Mouse (Mus musculus): ENCODE data around the gene Rpl7a. TPM values are rescaled to one million over a fixed set of nuclear protein-coding genes. Genes with fewer than 3 reads are reported as not detected.
A peak's percentile ranks its signal among the peaks of the same experiment; 100 is the strongest.

Rpl7a gene
- polyA plus RNA-seq, 1 experiment from 2014 or later: 600 TPM

- H3K4me1 ChIP-seq (replicated peaks): peaks cover 46% of the 10 kb centered on the region
- H3K9me3 ChIP-seq: no peaks in the 10 kb centered on the region
- peak within 1 kb of the TSS; percentile 69; the same call in 1 of the 2 replicates for H3K27ac ChIP-seq
- peaks cover 70% of the 10 kb centered on the region for H3K36me3 ChIP-seq
- no peaks in the 10 kb centered on the region for H3K27me3 ChIP-seq
- 2% methylated on average over 47 of the region's 47 CpGs for WGBS
- H3K9ac ChIP-seq (replicated peaks): peak within 1 kb of the TSS; percentile 81
- peak within 1 kb of the TSS; percentile 76 for H3K4me3 ChIP-seq (replicated peaks)
- peak; percentile 54 for ATAC-seq (ENCODE audit: insufficient number of reproducible peaks, insufficient read depth, low FRiP score, low TSS enrichment, low read depth)
- H3K4me2 ChIP-seq: peak within 1 kb of the TSS; percentile 98
Measured at GRCm38 (mm10) chr2:26915927-26916728, 5.6 kb downstream of the Rpl7a start, which contains the start of the genes Surf2 and Surf1. Gene Surf2, plus strand, starts transcription at chr2:26916367. Gene Surf1, minus strand, starts transcription at chr2:26916530.

- Histone ChIP-seq H3K9ac (replicated peaks) (peak overlapping the region; percentile 81), H3K36me3 (peaks cover 71% of the 10 kb centered on the region), H3K4me1 (replicated peaks) (peaks cover 44% of the 10 kb centered on the region), H3K4me3 (replicated peaks) (peak overlapping the region; percentile 76), H3K4me2 (peak overlapping the region; percentile 98), H3K9me3 (no peaks in the 10 kb centered on the region), H3K27me3 (no peaks in the 10 kb centered on the region), H3K27ac (peak overlapping the region; percentile 69; the same call in 1 of the 2 replicates)
- no peak for ATAC-seq (ENCODE audit: insufficient number of reproducible peaks, insufficient read depth, low FRiP score, low TSS enrichment, low read depth)
- WGBS: 2% methylated on average over 13 of the region's 13 CpGs
Measured at GRCm38 (mm10) chr2:26916738-26917137, 6.2 kb downstream of the Rpl7a start.

DNA sequence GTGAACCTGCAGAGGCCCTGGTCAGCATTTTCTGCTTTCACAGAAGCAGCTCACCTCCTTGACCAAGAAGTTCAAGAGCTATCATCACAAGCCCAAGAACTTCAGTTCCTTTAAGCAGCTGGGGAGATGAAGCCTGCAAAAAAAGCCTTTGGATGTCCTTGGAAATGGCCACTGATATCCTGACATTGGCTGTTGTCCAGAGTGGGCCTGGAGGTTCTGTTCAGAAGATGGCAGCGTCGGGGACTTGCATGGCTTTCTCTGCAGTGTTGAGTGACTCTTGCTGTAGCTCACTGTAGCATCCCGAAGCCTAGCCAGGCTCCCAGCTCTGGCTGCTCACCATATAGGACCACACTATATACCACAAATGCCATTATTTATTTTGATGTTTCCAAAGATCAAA is 9.1 kb downstream of the Rpl7a start:
- no peak overlapping the region for H3K9ac ChIP-seq (replicated peaks)

DNA sequence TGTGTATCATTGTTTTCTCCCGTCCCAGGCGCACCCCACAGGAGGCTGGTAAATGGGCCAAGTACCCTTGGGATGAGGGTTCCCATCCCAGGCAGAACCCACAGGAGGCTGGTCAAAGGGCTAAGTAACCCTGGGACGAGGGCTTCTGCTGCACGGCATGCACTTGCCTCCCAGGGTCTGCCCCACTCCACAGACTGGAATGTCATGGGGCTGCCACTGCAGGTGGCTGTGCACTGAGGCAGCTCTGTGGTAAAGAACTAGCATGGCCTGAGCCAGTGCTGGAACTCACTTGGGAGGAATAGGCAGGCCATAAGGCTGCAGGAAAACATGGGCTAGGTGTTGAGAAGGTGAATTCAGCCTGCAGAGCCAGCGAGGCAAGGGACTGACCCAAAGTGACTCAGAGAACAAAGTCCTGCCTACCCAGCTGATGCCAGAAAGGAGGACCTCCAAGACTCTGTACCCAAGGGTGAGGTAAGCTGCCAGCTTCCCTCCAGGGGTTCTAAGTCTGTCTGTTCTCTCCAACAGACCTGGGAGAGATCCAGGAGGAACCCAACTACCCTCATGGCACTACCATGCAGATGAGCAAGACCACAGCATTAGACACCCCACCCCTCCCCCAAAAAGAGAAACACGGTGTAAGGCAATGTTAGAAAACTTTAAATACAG is 9.8 kb downstream of the Rpl7a start:
- H3K27me3 ChIP-seq: no peaks in the 10 kb centered on the region
- no peak overlapping the region for H3K4me2 ChIP-seq
- 90% methylated on average over 6 of the region's 6 CpGs for WGBS
- H3K27ac ChIP-seq: no peak overlapping the region
- H3K9ac ChIP-seq (replicated peaks): no peak overlapping the region
- H3K4me1 ChIP-seq (replicated peaks): peaks cover 23% of the 10 kb centered on the region
- H3K36me3 ChIP-seq: peaks cover 77% of the 10 kb centered on the region
- H3K9me3 ChIP-seq: no peaks in the 10 kb centered on the region
- no peak overlapping the region for H3K4me3 ChIP-seq (replicated peaks)
- ATAC-seq (ENCODE audit: insufficient number of reproducible peaks, insufficient read depth, low FRiP score, low TSS enrichment, low read depth): no peak

More for the DNA sequence above, 9.1 kb downstream of the Rpl7a start:
- peaks cover 71% of the 10 kb centered on the region for H3K36me3 ChIP-seq
- no peak for ATAC-seq (ENCODE audit: insufficient number of reproducible peaks, insufficient read depth, low FRiP score, low TSS enrichment, low read depth)
- WGBS: 87% methylated on average over 3 of the region's 3 CpGs
- H3K9me3 ChIP-seq: no peaks in the 10 kb centered on the region
- H3K4me1 ChIP-seq (replicated peaks): peaks cover 29% of the 10 kb centered on the region
- no peak overlapping the region for H3K4me2 ChIP-seq
- no peak overlapping the region for H3K27ac ChIP-seq
- H3K27me3 ChIP-seq: no peaks in the 10 kb centered on the region
- no peak overlapping the region for H3K4me3 ChIP-seq (replicated peaks)

- Histone ChIP-seq H3K9me3 (no peaks in the 10 kb centered on the region), H3K4me3 (replicated peaks) (no peak overlapping the region), H3K4me1 (replicated peaks) (peaks cover 15% of the 10 kb centered on the region), H3K36me3 (peaks cover 91% of the 10 kb centered on the region), H3K9ac (replicated peaks) (no peak overlapping the region), H3K27me3 (no peaks in the 10 kb centered on the region), H3K27ac (no peak overlapping the region), H3K4me2 (no peak overlapping the region)
- no peak for ATAC-seq (ENCODE audit: insufficient number of reproducible peaks, insufficient read depth, low FRiP score, low TSS enrichment, low read depth)
- 80% methylated on average over 9 of the region's 9 CpGs for WGBS
Measured at GRCm38 (mm10) chr2:26921784-26922183, 11.2 kb downstream of the Rpl7a start.

GRCm38 (mm10) chr2:26927745-26928476 is 17.3 kb downstream of the Rpl7a start:
- 87% methylated on average over 6 of the region's 6 CpGs for WGBS
- no peak overlapping the region for H3K27ac ChIP-seq
- no peaks in the 10 kb centered on the region for H3K9me3 ChIP-seq
- H3K9ac ChIP-seq (replicated peaks): no peak overlapping the region
- no peak for ATAC-seq (ENCODE audit: insufficient number of reproducible peaks, insufficient read depth, low FRiP score, low TSS enrichment, low read depth)
- H3K27me3 ChIP-seq: no peaks in the 10 kb centered on the region
- peaks cover 21% of the 10 kb centered on the region for H3K4me1 ChIP-seq (replicated peaks)
- no peak overlapping the region for H3K4me2 ChIP-seq
- H3K36me3 ChIP-seq: peaks cover 90% of the 10 kb centered on the region
- no peak overlapping the region for H3K4me3 ChIP-seq (replicated peaks)

DNA sequence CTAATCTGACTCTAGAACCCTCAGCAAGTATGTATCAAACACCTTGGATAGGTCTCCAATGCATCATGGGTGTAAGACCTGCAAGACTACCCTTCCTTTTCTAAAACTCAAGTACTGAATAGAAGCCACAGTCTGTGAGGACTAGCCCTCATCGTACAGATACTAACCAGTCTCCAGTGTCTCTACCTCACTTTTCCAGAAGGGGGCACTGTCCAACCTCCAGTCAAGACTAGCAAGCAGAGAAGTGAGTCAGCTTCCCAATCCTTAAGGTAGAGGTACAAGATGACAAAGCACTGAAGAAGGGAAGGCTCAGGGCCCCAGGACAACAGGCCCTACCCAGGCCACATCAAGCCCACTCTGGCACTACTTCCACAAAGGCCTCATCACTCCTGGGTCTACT is 19.8 kb downstream of the Rpl7a start:
- Histone ChIP-seq H3K36me3 (peaks cover 65% of the 10 kb centered on the region), H3K27me3 (no peaks in the 10 kb centered on the region), H3K4me3 (replicated peaks) (no peak overlapping the region), H3K4me2 (no peak overlapping the region), H3K27ac (no peak overlapping the region), H3K9me3 (no peaks in the 10 kb centered on the region), H3K9ac (replicated peaks) (no peak overlapping the region), H3K4me1 (replicated peaks) (peaks cover 21% of the 10 kb centered on the region)
- 62% methylated on average over 1 of the region's 1 CpGs for WGBS
- no peak for ATAC-seq (ENCODE audit: insufficient number of reproducible peaks, insufficient read depth, low FRiP score, low TSS enrichment, low read depth)

DNA sequence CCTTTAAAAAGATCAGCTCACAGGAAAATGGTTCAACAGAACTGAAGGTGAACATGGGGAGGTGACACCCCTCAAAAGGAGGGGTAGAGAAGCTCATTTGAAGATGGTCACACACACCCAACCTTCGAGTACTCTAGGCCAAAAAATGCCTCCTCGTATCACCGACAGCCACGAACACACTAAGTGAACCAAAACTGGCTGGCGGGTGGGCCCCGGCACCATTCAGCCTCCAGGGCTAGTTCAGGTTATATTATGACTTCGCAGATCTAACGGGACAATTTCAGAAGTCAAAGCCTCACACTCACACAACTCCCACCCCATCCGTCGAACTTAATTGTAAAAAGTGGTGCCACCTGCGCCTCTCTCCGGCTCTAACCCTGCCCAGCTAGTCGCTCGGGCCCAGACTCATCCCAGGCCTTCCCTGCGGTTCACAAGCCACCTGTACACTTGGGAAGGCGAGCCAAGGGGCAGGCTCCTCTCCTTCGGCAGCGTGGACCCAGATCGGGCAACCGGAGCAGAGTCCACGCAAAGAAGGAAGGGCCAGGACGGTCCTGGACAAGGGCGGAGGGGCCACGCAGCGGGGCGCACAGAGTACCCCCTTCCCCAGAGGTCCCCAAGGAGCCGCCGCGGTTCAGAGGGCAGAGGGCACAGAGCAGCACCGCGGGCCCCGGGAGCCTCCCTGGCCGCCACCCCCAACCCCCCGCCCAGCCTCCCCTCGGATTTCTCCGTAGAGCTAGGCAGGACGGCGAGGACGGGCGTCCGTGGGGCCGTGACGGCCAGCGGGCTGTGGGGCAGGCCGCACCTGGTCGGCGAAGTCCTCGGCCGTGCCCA is 22.1 kb downstream of the Rpl7a start:
- peak overlapping the region; percentile 97 for H3K9ac ChIP-seq (replicated peaks)
- peaks cover 21% of the 10 kb centered on the region for H3K4me1 ChIP-seq (replicated peaks)
- H3K27me3 ChIP-seq: no peaks in the 10 kb centered on the region
- H3K9me3 ChIP-seq: no peaks in the 10 kb centered on the region
- peak overlapping the region; percentile 98 for H3K4me3 ChIP-seq (replicated peaks)
- H3K36me3 ChIP-seq: peaks cover 42% of the 10 kb centered on the region
- H3K4me2 ChIP-seq: peak overlapping the region; percentile 79
- no peak for ATAC-seq (ENCODE audit: insufficient number of reproducible peaks, insufficient read depth, low FRiP score, low TSS enrichment, low read depth)
- 2% methylated on average over 48 of the region's 49 CpGs for WGBS
- H3K27ac ChIP-seq: peak overlapping the region; percentile 93

- Histone ChIP-seq H3K36me3 (peaks cover 34% of the 10 kb centered on the region), H3K27me3 (no peaks in the 10 kb centered on the region), H3K4me3 (replicated peaks) (peak within 1 kb of the TSS; percentile 98), H3K9ac (replicated peaks) (peak within 1 kb of the TSS; percentile 97), H3K27ac (peak within 1 kb of the TSS; percentile 93), H3K4me2 (peak within 1 kb of the TSS; percentile 79), H3K9me3 (no peaks in the 10 kb centered on the region), H3K4me1 (replicated peaks) (peaks cover 21% of the 10 kb centered on the region)
- 1% methylated on average over 58 of the region's 70 CpGs for WGBS
- peak; percentile 96 for ATAC-seq (ENCODE audit: insufficient number of reproducible peaks, insufficient read depth, low FRiP score, low TSS enrichment, low read depth)
Measured at GRCm38 (mm10) chr2:26933304-26934055, 22.9 kb downstream of the Rpl7a start, which contains the start of the genes Surf4 and Stkld1. Gene Surf4, minus strand, starts transcription at chr2:26933928. Gene Stkld1, plus strand, starts transcription at chr2:26934047.

DNA sequence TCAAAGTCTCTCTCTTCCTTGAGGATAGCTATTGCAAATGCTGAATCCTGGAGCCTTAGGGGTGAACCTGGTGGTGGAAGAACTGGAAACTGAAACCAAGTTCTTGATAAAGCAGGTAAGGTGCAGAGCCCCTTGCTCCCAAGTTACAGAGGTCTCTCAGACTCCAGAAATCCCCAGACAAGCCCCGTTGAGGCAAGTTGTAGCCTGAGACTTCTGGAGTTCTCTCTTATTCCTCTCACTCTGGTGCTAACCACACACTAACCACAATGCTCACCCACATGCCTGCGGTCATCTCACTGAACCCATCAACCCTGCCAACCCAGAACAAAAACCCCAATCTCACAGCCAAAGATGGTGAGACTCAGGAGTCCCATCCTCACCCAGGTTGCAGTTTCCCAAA is 24.7 kb downstream of the Rpl7a start:
- 79% methylated on average over 2 of the region's 2 CpGs for WGBS
- no peaks in the 10 kb centered on the region for H3K9me3 ChIP-seq
- H3K36me3 ChIP-seq: peaks cover 16% of the 10 kb centered on the region
- no peak overlapping the region for H3K27ac ChIP-seq
- H3K9ac ChIP-seq (replicated peaks): no peak overlapping the region
- H3K27me3 ChIP-seq: no peaks in the 10 kb centered on the region
- H3K4me3 ChIP-seq (replicated peaks): no peak overlapping the region
- ATAC-seq (ENCODE audit: insufficient number of reproducible peaks, insufficient read depth, low FRiP score, low TSS enrichment, low read depth): no peak
- H3K4me2 ChIP-seq: no peak overlapping the region
- peaks cover 21% of the 10 kb centered on the region for H3K4me1 ChIP-seq (replicated peaks)
